Mouse (Mus musculus) lung, postnatal 0 days (tissue): ENCODE data around the gene Gnao1.

Experiments used
- CTCF ChIP-seq: IDR thresholded peaks from 2 replicates; pipeline ENCODE4 v1.5.1; 2016; ENCODE audit warnings: antibody characterized with exemption, mild to moderate bottlenecking
- EP300 ChIP-seq: IDR thresholded peaks from 2 replicates; pipeline ENCODE4 v1.6.1; 2016; ENCODE audit warnings: antibody characterized with exemption, mild to moderate bottlenecking, control low read depth

DNA sequence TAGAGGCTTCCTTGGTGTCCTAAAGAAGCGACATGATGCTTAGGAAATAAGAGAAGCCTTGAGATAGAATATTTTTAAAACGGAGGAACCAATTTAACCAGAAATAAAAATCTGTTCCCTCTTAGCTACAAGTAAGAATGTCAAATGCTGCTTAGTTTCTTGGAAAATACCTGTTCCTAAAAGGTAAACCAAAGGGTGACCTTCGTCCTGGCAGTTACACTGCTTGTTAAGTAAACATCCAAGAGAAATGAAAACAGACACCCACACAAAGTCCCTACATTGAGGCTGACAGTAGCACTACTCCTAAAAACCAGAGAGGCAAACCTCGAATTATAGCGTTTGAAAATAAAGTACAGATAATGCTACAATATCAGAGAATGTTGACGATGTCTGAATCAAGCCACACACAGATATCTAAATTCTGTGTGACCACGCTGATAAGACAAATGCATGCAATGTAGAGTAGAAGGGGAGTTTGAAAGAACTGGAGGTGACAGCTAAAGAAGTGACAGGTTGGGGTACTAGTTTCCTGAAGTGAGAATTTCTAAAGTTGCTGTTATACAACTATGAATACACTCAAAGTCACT, 203.4 kb downstream of the Gnao1 start:
- no peak for TF ChIP-seq CTCF
- no peak for TF ChIP-seq EP300
